Mouse (Mus musculus) gastrocnemius, adult 8-10 months (tissue): ENCODE data around the gene Upk1a. TPM values are rescaled to one million over a fixed set of nuclear protein-coding genes. Genes with fewer than 3 reads are reported as not detected.

Experiments used
- DNase-seq, 2 experiments: peaks; one replicate each; pipeline ENCODE4 v3.0.0; 2022; ENCODE audit warnings: low spot score in 2 of 2
- total RNA-seq, 4 experiments: library from RNA; stranded (reverse); gene quantifications; 2 replicates each; pipeline ENCODE4 v1.2.4; 2022

The Upk1a gene
- total RNA-seq = under 1 TPM in 1 of 4 experiments, not detected in 3; 0.20 TPM

GRCm38 (mm10) chr7:30612654-30613402 is at the start of gene Upk1a:
Gene Upk1a, minus strand, starts transcription at chr7:30612847.
- no peak for DNase-seq

- DNase-seq = peak; percentile 98
Measured at GRCm38 (mm10) chr7:30649591-30650540, 37.2 kb upstream of the Upk1a start, which contains the start of gene Rbm42. Gene Rbm42, minus strand, starts transcription at chr7:30650317.

GRCm38 (mm10) chr7:30639083-30639482 is 26.4 kb upstream of the Upk1a start:
- no peak for DNase-seq

GRCm38 (mm10) chr7:30636395-30636794 is 23.7 kb upstream of the Upk1a start:
- DNase-seq = no peak

- DNase-seq = no peak
Measured at GRCm38 (mm10) chr7:30635752-30636151, 23.1 kb upstream of the Upk1a start, which contains the start of gene Etv2. Gene Etv2, minus strand, starts transcription at chr7:30635852.

- DNase-seq = peak; percentile 9 to 10
Measured at GRCm38 (mm10) chr7:30634621-30635020, 22.0 kb upstream of the Upk1a start.

- no peak for DNase-seq
Measured at GRCm38 (mm10) chr7:30633762-30634412, 21.2 kb upstream of the Upk1a start.

GRCm38 (mm10) chr7:30629013-30629412 is 16.4 kb upstream of the Upk1a start:
- no peak for DNase-seq

- DNase-seq = no peak
Measured at GRCm38 (mm10) chr7:30626647-30627046, 14.0 kb upstream of the Upk1a start.

- DNase-seq = peak; percentile 70 to 81
Measured at GRCm38 (mm10) chr7:30625530-30626384, 13.1 kb upstream of the Upk1a start, which contains the start of gene Cox6b1. Gene Cox6b1, minus strand, starts transcription at chr7:30626151.

GRCm38 (mm10) chr7:30619202-30619601 is 6.6 kb upstream of the Upk1a start:
- no peak for DNase-seq

- no peak for DNase-seq
Measured at GRCm38 (mm10) chr7:30618658-30619057, 6.0 kb upstream of the Upk1a start.

- DNase-seq = no peak
Measured at GRCm38 (mm10) chr7:30615049-30615760, 2.6 kb upstream of the Upk1a start.

GRCm38 (mm10) chr7:30614454-30614853 is 1.8 kb upstream of the Upk1a start:
- DNase-seq = no peak

GRCm38 (mm10) chr7:30613529-30614112 is 974 bp upstream of the Upk1a start:
- peak; percentile 27 to 33 for DNase-seq

GRCm38 (mm10) chr7:30610043-30610442 is 2.6 kb downstream of the Upk1a start:
- DNase-seq = no peak

GRCm38 (mm10) chr7:30608476-30608875 is 4.2 kb downstream of the Upk1a start:
- DNase-seq = no peak

GRCm38 (mm10) chr7:30607706-30608309 is 4.8 kb downstream of the Upk1a start:
- no peak for DNase-seq

GRCm38 (mm10) chr7:30604944-30605343 is 7.7 kb downstream of the Upk1a start:
- DNase-seq = no peak
